ENCODE assay signal across 13 mouse cellular contexts in the genomic region with DNA sequence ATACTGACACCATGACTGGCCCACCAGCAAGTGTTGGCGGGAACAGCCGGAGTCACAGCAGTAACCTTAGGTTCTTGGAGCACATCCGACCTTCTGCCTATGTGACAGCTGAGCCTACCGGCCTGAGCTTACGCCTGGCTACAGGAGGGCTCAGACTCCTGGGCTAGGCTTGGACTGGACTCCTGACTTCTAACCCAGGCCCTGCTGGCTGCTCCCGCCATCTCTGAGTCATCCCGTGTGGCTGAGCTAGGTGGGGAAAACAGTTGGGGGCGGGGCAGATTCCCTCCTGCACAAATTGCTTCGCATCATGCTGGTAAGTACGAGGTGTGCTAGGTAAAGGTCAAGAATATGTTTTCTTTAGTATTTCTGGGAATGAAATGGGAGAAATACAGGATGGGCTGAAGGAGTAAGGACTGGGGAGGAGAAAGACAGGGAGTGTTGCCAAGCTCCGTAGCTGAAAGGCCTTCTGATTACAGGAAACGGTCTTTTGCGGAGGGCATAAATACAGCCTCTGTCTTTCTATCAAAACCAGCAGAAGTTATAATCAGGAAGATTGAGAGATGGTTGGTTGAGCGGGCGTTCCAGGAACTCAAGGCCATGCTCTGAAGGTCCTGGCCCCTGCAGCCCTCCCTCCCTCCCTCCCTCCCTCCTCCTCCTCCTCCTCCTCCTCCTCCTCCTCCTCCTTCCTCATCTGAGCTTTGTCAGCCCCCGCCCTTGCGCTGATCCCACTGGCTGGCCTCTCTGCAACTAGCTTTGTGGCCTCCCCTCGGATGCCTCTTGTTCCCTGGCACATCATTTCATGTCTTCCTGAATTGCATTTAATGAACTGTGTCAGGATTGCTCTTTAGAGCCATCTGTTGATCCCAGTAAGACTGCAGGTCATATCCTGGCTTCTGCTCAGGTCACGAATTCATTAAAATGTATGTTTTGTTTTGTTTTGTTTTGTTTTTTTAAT. TPM values are rescaled to one million over a fixed set of nuclear protein-coding genes. Genes with fewer than 3 reads are reported as not detected.
DNase-seq lines count a peak whose midpoint lies in the region; ATAC-seq lines count a peak whose summit lies in the region.
"Had no signal": no experiment of that assay in that cellular context is flagged by ENCODE, and none has a peak within 500 bp of the region (broad histone marks: within the 10 kb centered on the region; RNA-seq: fewer than 3 reads in every experiment).

No protein-coding gene starts in this region.

- peak; percentile 78 to 90 for DNase-seq in adrenal gland, adult (ENCODE audit: inconsistent age in 2 of 2, low spot score in 1 of 2)
- no peak for DNase-seq in adrenal gland, postnatal 4 days (ENCODE audit: low spot score in 2 of 2)
- peak; percentile 38 for DNase-seq in ovary, adult 18-20 months (ENCODE audit: low spot score)
- no peak for DNase-seq in ovary, postnatal 14 days (ENCODE audit: low spot score)
- peak; percentile 43 for DNase-seq in testis, postnatal 14 days (ENCODE audit: low spot score)
- no peak for DNase-seq in spleen, adult 18-20 months
- no peak for DNase-seq in frontal cortex, postnatal 25 days (ENCODE audit: low spot score in 2 of 2)

- H3K4me3 ChIP-seq in embryonic facial prominence, embryonic 15.5 days (replicated peaks): no peak overlapping the region
- H3K4me3 ChIP-seq: megakaryocyte, embryonic 14.5 days; stomach, embryonic 15.5 days had no signal

- WGBS in embryonic facial prominence, embryonic 15.5 days: 56% methylated on average over 19 of the region's 19 CpGs

- H3K27ac ChIP-seq in embryonic facial prominence, embryonic 15.5 days (replicated peaks): no peak overlapping the region
- H3K27ac ChIP-seq: stomach, embryonic 15.5 days had no signal

- no peaks in the 10 kb centered on the region for H3K27me3 ChIP-seq in embryonic facial prominence, embryonic 15.5 days
- H3K27me3 ChIP-seq: stomach, embryonic 15.5 days had no signal

- no peaks in the 10 kb centered on the region for H3K36me3 ChIP-seq in embryonic facial prominence, embryonic 15.5 days
- H3K36me3 ChIP-seq: stomach, embryonic 15.5 days had no signal

- peaks cover 3% of the 10 kb centered on the region; the same call in 1 of the 2 replicates for H3K4me1 ChIP-seq in embryonic facial prominence, embryonic 15.5 days
- H3K4me1 ChIP-seq: megakaryocyte, embryonic 14.5 days; stomach, embryonic 15.5 days had no signal

- peak; percentile 57 for ATAC-seq in embryonic facial prominence, embryonic 15.5 days (ENCODE audit: insufficient number of reproducible peaks, low FRiP score, low TSS enrichment, low read depth)
- ATAC-seq: forebrain, embryonic 14.5 days had no signal

- H3K9ac ChIP-seq in embryonic facial prominence, embryonic 15.5 days: no peak overlapping the region
- H3K9ac ChIP-seq: stomach, embryonic 15.5 days had no signal

- no peaks in the 10 kb centered on the region for H3K9me3 ChIP-seq in embryonic facial prominence, embryonic 15.5 days (replicated peaks)
- H3K9me3 ChIP-seq: stomach, embryonic 15.5 days had no signal

- H3K4me2 ChIP-seq in embryonic facial prominence, embryonic 15.5 days (replicated peaks): no peak overlapping the region
- H3K4me2 ChIP-seq: heart, embryonic 11.5 days; stomach, embryonic 15.5 days had no signal

RNA-seq across cellular contexts. Expression of gene Ywhab, which starts 29.9 kb away (rescaled TPM):
- 100 to 1,000 TPM; 260 to 263 TPM for total RNA-seq in adrenal gland, postnatal 4 days (2021)
- polyA plus RNA-seq in embryonic facial prominence, embryonic 15.5 days (2015; fragmentation: Nextera tagmentation; extraction: Ambion mirVana): 291 and 294 TPM in 2 replicates

RNA-seq across cellular contexts. Expression of gene Rims4, which starts 46.4 kb away (rescaled TPM):
- 100 to 1,000 TPM; 101 to 103 TPM for total RNA-seq in adrenal gland, postnatal 4 days (2021)
- 0.17 and 0.29 TPM in 2 replicates for polyA plus RNA-seq in embryonic facial prominence, embryonic 15.5 days (2015; fragmentation: Nextera tagmentation; extraction: Ambion mirVana)
- total RNA-seq: MEL had no signal

Comparison
In these comparisons a context has a peak if more than half of its experiments do, and no peak if none do; other contexts are left out.
1. DNase-seq: peak in adrenal gland, adult (2 of 2), ovary, adult 18-20 months (single experiment) and testis, postnatal 14 days (single experiment); none in adrenal gland, postnatal 4 days (0 of 2), ovary, postnatal 14 days (single experiment), spleen, adult 18-20 months (0 of 2) and frontal cortex, postnatal 25 days (0 of 2).